Mouse (Mus musculus) lung, postnatal 25 days (tissue): ENCODE measurements around the gene Spg11.
"Not testable (repeated sequence)": the region's sequence is repeated elsewhere in the genome, so short reads cannot be mapped to it uniquely, and the experiment has no call there.

Source experiments
- DNase-seq: peaks from one replicate; pipeline ENCODE4 v3.0.0; 2022; ENCODE audit warnings: low spot score

Gene Spg11

GRCm38 (mm10) chr2:122065200-122065969 is 52.8 kb downstream of the Spg11 start:
- DNase-seq = no peak

GRCm38 (mm10) chr2:122059365-122060115 is 58.6 kb downstream of the Spg11 start:
- no peak for DNase-seq

- no peak for DNase-seq
These were observed 74.3 kb downstream of the Spg11 start for GRCm38 (mm10) chr2:122043926-122044325.

- no peak for DNase-seq
These were observed 82.1 kb downstream of the Spg11 start for GRCm38 (mm10) chr2:122036064-122036463.

GRCm38 (mm10) chr2:122031970-122032369 is 86.2 kb downstream of the Spg11 start:
- DNase-seq = no peak

GRCm38 (mm10) chr2:122028756-122029700 is 89.2 kb downstream of the Spg11 start:
- peak; percentile 12 for DNase-seq

GRCm38 (mm10) chr2:122027862-122028755 is 90.1 kb downstream of the Spg11 start, which contains the start of gene Eif3j1:
Eif3j1 (plus strand) TSS chr2:122028546.
- DNase-seq = peak; percentile 90

GRCm38 (mm10) chr2:122027091-122027490 is 91.1 kb downstream of the Spg11 start:
- not testable (repeated sequence) for DNase-seq

GRCm38 (mm10) chr2:122022284-122022683 is 95.9 kb downstream of the Spg11 start:
- no peak for DNase-seq

- DNase-seq = no peak
These were observed 99.5 kb downstream of the Spg11 start for GRCm38 (mm10) chr2:122018705-122019104.

GRCm38 (mm10) chr2:122011441-122011840 is 106.7 kb downstream of the Spg11 start:
- DNase-seq = no peak

- no peak for DNase-seq
These were observed 109.4 kb downstream of the Spg11 start for GRCm38 (mm10) chr2:122008832-122009231.
